Mouse (Mus musculus) heart, adult 11 months (tissue): ENCODE measurements around the gene Usp49.

Source experiments
- DNase-seq: peaks from one replicate; pipeline ENCODE4 v3.0.0; 2022

The Usp49 gene

GRCm38 (mm10) chr17:47654346-47654745 lies 23.9 kb downstream of the Usp49 start:
- peak; percentile 52 for DNase-seq

DNA sequence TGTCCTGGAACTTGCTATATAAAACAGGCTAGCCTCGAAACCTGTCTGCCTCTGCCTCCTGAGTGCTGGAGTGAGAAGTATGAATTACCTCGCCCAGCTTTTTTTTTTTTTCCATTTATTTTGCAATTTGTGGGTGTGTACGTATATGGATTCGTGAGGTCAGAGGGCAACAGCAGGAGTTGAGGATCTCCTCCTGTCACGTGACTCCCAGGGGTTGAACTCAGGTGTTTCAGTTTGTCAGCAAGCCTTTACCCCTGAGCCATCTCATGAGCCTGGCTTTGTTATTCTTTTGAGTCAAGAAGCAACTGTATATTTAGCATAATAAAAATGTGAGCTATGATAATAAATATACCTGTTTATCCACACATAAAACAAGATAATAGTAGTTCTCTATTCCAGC lies 25.2 kb downstream of the Usp49 start:
- peak; percentile 68 for DNase-seq

DNA sequence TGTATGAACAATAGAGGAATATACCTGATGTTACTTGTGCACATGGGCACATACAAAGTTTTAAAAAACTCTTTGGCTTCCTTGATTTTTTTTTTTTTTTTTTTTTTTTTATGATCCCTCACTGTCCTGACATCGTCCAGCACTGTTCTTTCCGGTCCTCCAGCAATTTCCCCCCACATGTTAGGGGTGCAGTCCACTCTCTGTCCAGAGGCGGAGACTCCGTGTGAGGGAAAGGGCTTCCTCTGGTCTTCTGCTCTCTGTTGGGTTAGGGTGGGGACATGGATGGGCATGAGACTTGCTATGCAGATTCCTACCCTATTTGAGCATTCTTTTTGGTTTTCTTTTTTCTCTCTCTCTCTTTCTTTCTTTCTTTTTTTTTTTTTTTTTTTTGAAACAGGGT lies 27.4 kb downstream of the Usp49 start:
- peak; percentile 77 for DNase-seq

DNA sequence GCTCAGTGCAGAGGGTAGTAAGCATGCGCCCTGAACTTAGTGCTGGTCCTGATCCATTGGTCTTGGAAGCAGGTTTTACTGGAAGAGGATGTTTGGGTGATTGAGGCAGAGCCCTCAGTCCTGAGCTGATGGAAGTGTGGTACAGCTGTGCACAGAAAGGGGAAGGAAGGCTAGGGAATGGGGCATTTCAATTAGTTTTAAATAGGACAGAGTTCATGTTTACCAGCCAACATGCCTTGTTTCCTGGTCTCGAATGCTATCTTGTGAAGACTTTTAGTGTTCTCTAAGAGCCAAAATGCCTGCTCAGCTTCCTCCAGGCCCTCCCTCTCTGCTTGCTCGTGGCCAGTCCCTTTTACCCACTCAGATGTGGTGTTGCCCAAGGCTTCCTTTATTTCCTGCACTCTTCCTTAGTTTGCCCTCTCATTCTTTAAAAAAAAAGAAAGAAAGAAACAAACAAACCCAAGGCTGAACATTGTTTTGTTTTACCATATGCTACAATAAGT lies 28.3 kb downstream of the Usp49 start:
- DNase-seq, result peak; percentile 91

GRCm38 (mm10) chr17:47663009-47663713 lies 32.7 kb downstream of the Usp49 start:
- DNase-seq, result peak; percentile 42

DNA sequence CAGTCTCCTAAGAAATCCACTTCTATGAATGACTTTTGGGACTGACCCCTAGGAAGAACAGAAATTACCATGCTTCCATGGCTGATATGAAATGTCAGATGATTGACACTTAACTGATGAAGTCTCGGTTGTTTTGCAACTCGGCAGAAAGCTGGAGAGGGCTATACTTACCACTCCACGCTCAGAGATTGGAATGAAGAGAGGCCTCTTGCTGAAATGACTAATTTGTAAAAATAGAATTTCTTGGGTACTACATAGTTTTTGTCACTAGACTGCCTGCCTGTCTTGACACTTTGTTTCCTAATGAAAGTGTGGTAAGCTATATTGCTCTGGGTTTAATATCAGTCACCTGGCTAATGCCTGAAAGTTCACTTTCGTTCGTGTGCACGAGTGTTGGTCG lies 34.0 kb downstream of the Usp49 start:
- DNase-seq, result no peak

- no peak for DNase-seq
These were observed 38.7 kb downstream of the Usp49 start for GRCm38 (mm10) chr17:47669166-47669565.

DNA sequence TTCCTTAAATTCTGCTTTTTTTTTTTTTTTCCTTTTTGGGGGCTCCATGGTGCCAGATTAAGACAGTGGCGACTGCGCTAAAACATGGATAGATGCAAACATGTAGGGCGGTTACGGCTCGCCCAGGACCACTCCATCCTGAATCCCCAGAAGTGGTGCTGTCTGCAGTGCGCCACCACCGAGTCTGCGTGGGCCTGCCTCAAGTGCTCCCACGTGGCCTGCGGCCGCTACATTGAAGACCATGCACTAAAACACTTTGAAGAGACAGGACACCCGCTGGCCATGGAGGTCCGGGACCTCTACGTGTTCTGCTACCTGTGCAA lies 41.5 kb downstream of the Usp49 start:
- DNase-seq, result no peak

- DNase-seq, result peak; percentile 95
These were observed 42.0 kb downstream of the Usp49 start for GRCm38 (mm10) chr17:47672311-47673111.

DNA sequence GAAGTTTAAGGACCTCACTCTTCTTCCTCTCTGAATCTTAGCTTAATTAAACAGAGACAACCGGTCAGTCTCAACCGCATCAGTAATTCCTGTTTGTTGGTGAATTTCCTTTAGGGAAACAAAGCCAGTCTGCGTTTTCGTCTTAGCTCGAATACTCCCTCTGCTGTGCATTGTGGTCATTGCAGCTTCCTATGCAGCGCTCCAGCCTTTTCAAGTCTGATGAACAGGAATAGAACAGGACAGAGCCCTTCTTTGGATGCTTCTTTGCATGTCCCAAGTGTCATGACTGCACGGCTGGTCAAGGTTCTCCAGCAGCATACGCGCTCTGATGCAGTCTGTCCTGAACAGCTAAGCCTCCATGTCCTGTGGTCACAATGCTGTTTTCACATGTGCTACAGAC lies 46.1 kb downstream of the Usp49 start:
- peak; percentile 87 for DNase-seq

GRCm38 (mm10) chr17:47678238-47678637 lies 47.7 kb downstream of the Usp49 start:
- no peak for DNase-seq

- no peak for DNase-seq
These were observed 48.2 kb downstream of the Usp49 start for GRCm38 (mm10) chr17:47678702-47679101.

DNA sequence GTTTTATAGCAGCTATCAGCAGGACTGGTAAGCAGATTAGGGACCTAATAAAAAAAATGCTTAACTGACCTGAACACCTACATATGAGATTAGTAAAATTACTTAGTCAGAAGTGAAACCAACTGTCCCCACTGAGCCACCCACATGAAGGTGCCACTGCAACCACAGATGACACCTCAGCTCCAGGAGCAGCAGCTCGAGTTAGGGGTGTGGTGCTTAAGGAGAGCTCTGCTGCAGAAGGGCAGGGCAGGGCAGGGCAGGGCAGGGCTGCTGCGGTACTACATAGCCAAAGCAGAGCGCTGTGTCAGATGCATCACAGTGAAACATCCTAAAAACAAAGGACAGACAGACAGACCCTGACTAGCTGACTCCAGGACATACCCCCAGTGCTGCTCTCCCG lies 52.3 kb downstream of the Usp49 start:
- DNase-seq, result peak; percentile 75

- DNase-seq, result peak; percentile 99
These were observed 57.2 kb downstream of the Usp49 start for GRCm38 (mm10) chr17:47687409-47688343.

DNA sequence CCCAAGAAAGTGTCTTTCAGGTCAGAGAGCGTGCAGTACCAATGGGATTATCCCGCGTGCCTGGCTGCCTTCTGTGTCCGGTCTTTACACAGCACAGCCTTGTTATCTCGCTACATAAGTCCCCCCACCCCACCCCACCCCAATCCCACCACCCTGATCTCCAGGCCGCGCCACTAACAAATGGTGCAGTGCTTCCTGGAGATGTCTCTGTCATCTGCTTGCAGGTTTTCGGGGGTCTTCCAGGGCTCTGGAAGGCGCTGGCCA lies 57.8 kb downstream of the Usp49 start, which contains the start of gene Tomm6:
Gene Tomm6 (minus strand): TSS at position 43 of the 264 bp plus-strand sequence.
- DNase-seq, result no peak

GRCm38 (mm10) chr17:47688608-47689575 lies 58.4 kb downstream of the Usp49 start, which contains the start of gene Frs3:
TSS of gene Frs3 (plus strand) at chr17:47689030.
- DNase-seq, result peak; percentile 98

DNA sequence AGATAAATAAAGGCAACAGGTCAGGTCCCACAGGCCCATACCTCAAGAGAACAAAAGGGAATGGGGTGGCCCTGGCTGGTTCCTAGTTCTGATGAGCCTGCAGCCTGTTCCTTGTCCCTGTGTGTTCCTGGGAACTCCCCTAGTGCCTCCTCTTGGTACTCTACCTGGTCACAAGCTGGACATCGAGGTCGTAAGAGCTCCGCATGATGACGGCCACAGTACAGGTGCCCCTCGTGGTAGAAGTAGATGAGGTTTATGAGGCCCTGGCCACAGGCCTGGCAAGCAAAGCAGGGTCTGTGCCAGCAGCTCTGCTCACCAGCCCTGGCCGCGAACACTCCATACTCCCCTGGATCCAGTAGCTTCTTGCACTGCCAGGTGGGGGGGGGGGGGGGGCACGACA lies 59.4 kb downstream of the Usp49 start:
- DNase-seq, result no peak

DNA sequence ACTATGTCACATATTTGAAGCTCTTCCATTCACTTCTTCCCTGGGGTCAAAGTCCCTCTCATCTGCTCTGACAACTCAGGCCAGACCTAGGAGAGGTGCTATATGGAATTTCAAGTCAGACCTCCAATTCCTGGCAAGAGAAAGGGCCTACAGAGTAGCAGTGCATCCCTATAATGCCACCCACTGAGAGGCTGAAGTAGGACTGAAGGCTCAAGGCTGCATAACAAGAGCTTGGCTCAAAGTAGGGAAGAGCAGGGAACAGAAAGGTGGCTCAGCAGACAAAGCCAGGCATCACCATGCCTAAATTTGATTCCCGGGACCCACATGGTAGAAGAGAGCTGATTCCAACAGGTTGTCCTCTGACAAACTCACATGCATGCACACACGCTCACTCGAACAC lies 61.2 kb downstream of the Usp49 start:
- DNase-seq, result no peak

GRCm38 (mm10) chr17:47693671-47694441 lies 63.4 kb downstream of the Usp49 start:
- DNase-seq, result peak; percentile 98

GRCm38 (mm10) chr17:47694442-47694502 lies 63.8 kb downstream of the Usp49 start, which contains the start of gene Gm21981:
TSS of gene Gm21981 (minus strand) at chr17:47694455.
- DNase-seq, result no peak

- peak; percentile 100 for DNase-seq
These were observed 64.2 kb downstream of the Usp49 start, which contains the start of gene Prickle4 for GRCm38 (mm10) chr17:47694503-47695336. TSS of gene Prickle4 (minus strand) at chr17:47694736.
